Mouse (Mus musculus): ENCODE data around the gene Napa. TPM values are rescaled to one million over a fixed set of nuclear protein-coding genes. Genes with fewer than 3 reads are reported as not detected.
A peak's percentile ranks its signal among the peaks of the same experiment; 100 is the strongest.

The Napa gene
- polyA plus RNA-seq, 1 experiment from 2014 or later: 177 TPM

DNA sequence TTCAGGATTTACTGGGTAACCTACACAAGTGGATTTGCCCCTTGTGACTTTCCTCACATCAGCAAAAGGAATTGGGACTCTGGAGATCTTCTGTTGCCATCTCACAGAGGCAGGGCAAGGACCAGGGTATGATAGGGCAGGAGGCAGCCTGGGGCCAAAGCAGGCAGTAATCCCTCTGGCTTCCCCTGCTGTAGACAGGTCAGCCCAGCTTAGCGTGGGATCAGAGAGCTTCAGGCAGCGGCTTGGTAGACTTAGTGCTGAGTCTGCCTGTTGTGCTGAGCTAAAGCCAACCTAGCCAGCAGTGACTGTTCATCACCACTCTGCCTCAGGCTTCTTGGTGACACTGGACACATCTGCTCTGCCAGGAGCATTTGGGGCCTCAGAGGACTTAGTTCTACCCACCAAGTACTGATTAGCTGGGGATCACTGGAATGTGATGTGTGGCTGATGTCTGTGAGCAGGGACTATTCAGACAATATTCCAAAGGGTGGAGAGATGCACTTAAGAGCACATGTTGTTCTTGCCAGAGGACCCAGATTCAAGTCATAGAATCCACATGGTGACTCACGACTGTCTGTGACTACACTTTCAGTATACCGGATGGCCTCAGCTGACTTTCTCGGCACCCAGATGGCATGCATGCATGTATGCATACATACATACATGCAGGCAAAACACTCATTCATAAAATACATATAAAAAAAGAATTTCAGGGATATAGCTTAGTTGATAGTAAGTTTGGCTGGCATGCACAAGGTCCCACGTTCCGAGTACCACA, 6.5 kb downstream of the Napa start:
- ATAC-seq (ENCODE audit: low FRiP score) (no peak), DNase-seq (ENCODE audit: low spot score) (no peak)
- Histone ChIP-seq H3K9me3 (ENCODE audit: control insufficient read depth, low read length) (no peaks in the 10 kb centered on the region), H3K27ac (ENCODE audit: low read depth, low read length) (0 out of 2 replicates have a peak overlapping the region, but pooled peaks have one; percentile 65), H3K27me3 (ENCODE audit: control insufficient read depth, insufficient read depth, low read length) (no peaks in the 10 kb centered on the region), H3K4me3 (ENCODE audit: low read depth, low read length) (no peak overlapping the region), H3K4me1 (replicated peaks; ENCODE audit: control insufficient read depth, insufficient read depth, low read length) (no peaks in the 10 kb centered on the region; the same call in 1 of the 2 replicates), H3K9ac (ENCODE audit: low read depth, low read length) (no peak overlapping the region), H3K36me3 (ENCODE audit: control insufficient read depth, insufficient read depth, low read length) (0 out of 2 replicates have a peak, but pooled peaks cover 6% of the 10 kb centered on the region), H3K4me2 (replicated peaks; ENCODE audit: low read depth, low read length) (no peak overlapping the region)
- WGBS: 90% methylated on average over 7 of the region's 7 CpGs

DNA sequence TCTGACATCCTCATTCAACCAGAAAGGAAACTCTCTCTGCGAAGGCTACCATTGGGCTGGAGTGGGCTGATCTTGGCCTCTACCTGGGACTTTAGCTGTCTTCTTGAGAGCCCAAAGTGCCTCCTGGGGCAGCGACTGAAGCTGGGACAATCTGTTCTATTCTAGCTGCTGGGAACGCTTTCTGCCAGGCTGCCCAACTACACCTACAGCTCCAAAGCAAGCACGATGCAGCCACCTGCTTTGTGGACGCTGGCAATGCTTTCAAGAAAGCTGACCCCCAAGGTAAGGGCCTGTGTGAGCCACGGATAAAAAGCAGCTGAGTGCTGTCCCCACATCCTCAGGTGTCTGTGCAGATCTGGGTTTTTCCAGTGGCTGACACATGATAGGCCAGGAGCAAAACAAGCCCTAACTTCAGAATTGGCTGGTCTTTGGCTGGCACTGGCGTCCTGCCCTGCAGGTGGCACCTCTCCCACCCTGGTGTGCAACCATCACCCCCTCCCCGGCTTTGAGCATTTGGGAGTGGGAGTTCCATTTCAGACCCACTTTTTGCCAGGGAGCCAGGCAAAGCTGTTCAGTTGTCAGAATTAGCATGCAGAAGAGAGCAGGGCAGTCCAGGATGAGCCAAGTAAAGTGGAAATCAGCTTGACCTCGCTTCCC, 10.8 kb downstream of the Napa start:
- no peak overlapping the region for H3K4me3 ChIP-seq (ENCODE audit: low read depth, low read length)
- H3K27me3 ChIP-seq (ENCODE audit: control insufficient read depth, insufficient read depth, low read length): no peaks in the 10 kb centered on the region
- H3K9me3 ChIP-seq (ENCODE audit: control insufficient read depth, low read length): no peaks in the 10 kb centered on the region
- no peak overlapping the region for H3K27ac ChIP-seq (ENCODE audit: low read depth, low read length)
- H3K9ac ChIP-seq (ENCODE audit: low read depth, low read length): no peak overlapping the region
- DNase-seq (ENCODE audit: low spot score): no peak
- peaks cover 18% of the 10 kb centered on the region; the same call in 1 of the 2 replicates for H3K36me3 ChIP-seq (ENCODE audit: control insufficient read depth, insufficient read depth, low read length)
- ATAC-seq (ENCODE audit: low FRiP score): no peak
- H3K4me1 ChIP-seq (replicated peaks; ENCODE audit: control insufficient read depth, insufficient read depth, low read length): no peaks in the 10 kb centered on the region
- whole genome bisulfite sequencing: 93% methylated on average over 9 of the region's 9 CpGs
- H3K4me2 ChIP-seq (replicated peaks; ENCODE audit: low read depth, low read length): no peak overlapping the region

DNA sequence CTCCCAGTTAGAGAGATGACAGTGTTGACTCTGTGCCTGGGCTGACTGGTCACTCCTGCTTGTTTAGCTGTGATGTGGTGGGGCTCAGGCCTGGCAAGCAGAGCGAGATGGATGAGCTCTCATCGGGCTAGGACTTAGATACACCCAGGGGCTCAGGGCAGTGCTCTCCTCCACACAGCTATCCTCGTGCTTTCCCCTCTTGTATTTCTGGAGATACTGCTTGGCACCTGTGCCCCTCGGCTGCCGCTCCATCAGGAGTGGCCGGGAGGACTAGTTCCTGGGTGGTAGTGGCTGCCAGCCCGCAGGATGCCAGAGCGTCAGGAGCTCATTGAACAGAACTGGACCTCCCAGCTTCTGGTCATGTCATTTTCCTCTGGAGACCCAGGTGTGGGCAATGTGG, 11.9 kb downstream of the Napa start:
- Histone ChIP-seq H3K9me3 (ENCODE audit: control insufficient read depth, low read length) (no peaks in the 10 kb centered on the region), H3K4me1 (replicated peaks; ENCODE audit: control insufficient read depth, insufficient read depth, low read length) (no peaks in the 10 kb centered on the region), H3K4me2 (replicated peaks; ENCODE audit: low read depth, low read length) (no peak overlapping the region), H3K9ac (ENCODE audit: low read depth, low read length) (no peak overlapping the region), H3K4me3 (ENCODE audit: low read depth, low read length) (no peak overlapping the region), H3K36me3 (ENCODE audit: control insufficient read depth, insufficient read depth, low read length) (peaks cover 20% of the 10 kb centered on the region), H3K27me3 (ENCODE audit: control insufficient read depth, insufficient read depth, low read length) (no peaks in the 10 kb centered on the region), H3K27ac (ENCODE audit: low read depth, low read length) (no peak overlapping the region)
- no peak for ATAC-seq (ENCODE audit: low FRiP score)
- WGBS: 93% methylated on average over 8 of the region's 8 CpGs
- no peak for DNase-seq (ENCODE audit: low spot score)

- ATAC-seq (ENCODE audit: low FRiP score) (no peak), DNase-seq (ENCODE audit: low spot score) (no peak)
- 92% methylated on average over 7 of the region's 7 CpGs for WGBS
- no peak overlapping the region for H3K27ac ChIP-seq (ENCODE audit: low read depth, low read length)
- H3K4me2 ChIP-seq (replicated peaks; ENCODE audit: low read depth, low read length): no peak overlapping the region
- H3K9ac ChIP-seq (ENCODE audit: low read depth, low read length): no peak overlapping the region
- no peaks in the 10 kb centered on the region for H3K27me3 ChIP-seq (ENCODE audit: control insufficient read depth, insufficient read depth, low read length)
- H3K4me1 ChIP-seq (replicated peaks; ENCODE audit: control insufficient read depth, insufficient read depth, low read length): no peaks in the 10 kb centered on the region
- no peaks in the 10 kb centered on the region for H3K9me3 ChIP-seq (ENCODE audit: control insufficient read depth, low read length)
- H3K36me3 ChIP-seq (ENCODE audit: control insufficient read depth, insufficient read depth, low read length): peaks cover 23% of the 10 kb centered on the region
- no peak overlapping the region for H3K4me3 ChIP-seq (ENCODE audit: low read depth, low read length)
Observed at GRCm38 (mm10) chr7:16111284-16112090, 13.2 kb downstream of the Napa start.

GRCm38 (mm10) chr7:16116418-16116817, 18.2 kb downstream of the Napa start:
- no peak overlapping the region for H3K4me2 ChIP-seq (replicated peaks; ENCODE audit: low read depth, low read length)
- H3K4me3 ChIP-seq (ENCODE audit: low read depth, low read length): no peak overlapping the region
- H3K9ac ChIP-seq (ENCODE audit: low read depth, low read length): no peak overlapping the region
- H3K27ac ChIP-seq (ENCODE audit: low read depth, low read length): no peak overlapping the region
- H3K27me3 ChIP-seq (ENCODE audit: control insufficient read depth, insufficient read depth, low read length): no peaks in the 10 kb centered on the region
- WGBS: 89% methylated on average over 7 of the region's 7 CpGs
- no peaks in the 10 kb centered on the region for H3K9me3 ChIP-seq (ENCODE audit: control insufficient read depth, low read length)
- H3K36me3 ChIP-seq (ENCODE audit: control insufficient read depth, insufficient read depth, low read length): peaks cover 13% of the 10 kb centered on the region
- no peak for DNase-seq (ENCODE audit: low spot score)
- no peaks in the 10 kb centered on the region for H3K4me1 ChIP-seq (replicated peaks; ENCODE audit: control insufficient read depth, insufficient read depth, low read length)
- ATAC-seq (ENCODE audit: low FRiP score): no peak

GRCm38 (mm10) chr7:16117100-16117499, 18.8 kb downstream of the Napa start:
- Histone ChIP-seq H3K36me3 (ENCODE audit: control insufficient read depth, insufficient read depth, low read length) (peaks cover 13% of the 10 kb centered on the region), H3K27ac (ENCODE audit: low read depth, low read length) (no peak overlapping the region)
- ATAC-seq (ENCODE audit: low FRiP score): no peak

DNA sequence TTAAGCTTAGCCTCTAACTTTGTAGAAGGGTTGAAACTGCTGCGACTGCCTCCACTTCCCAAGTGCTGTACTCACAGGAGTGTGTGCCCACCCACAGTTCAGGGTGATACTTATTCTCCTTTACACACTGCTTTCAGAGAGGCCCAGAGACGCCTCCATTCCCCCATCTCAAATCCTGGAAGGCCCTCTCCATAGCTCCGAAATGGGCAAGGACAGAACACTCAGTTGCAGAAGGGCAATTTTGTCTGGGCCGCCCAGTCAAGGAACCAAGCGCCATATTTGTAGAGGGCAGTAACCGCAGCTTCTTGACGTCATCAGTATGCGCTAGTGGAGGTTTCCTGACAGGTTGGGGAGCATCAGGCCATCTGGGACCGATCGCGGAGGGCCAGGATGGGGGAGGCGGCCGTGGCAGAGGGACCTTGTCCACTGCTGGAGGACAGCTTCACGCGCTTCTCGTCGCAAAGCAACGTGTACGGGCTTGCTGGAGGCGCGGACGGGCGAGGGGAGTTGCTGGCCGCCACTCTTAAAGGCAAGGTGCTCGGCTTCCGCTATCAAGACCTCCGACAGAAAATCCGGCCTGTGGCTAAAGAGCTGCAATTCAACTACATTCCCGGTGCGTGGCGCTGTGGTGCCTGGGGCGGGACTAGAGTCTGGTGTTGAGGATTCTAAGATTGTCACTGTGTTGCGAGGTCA, 21.5 kb downstream of the Napa start, which contains the start of gene Kptn:
TSS of gene Kptn (plus strand) at position 327 of the 693 bp plus-strand sequence.
- 2% methylated on average over 33 of the region's 33 CpGs for WGBS
- Histone ChIP-seq H3K9ac (ENCODE audit: low read depth, low read length) (peak within 1 kb of the TSS; percentile 75), H3K36me3 (ENCODE audit: control insufficient read depth, insufficient read depth, low read length) (peaks cover 7% of the 10 kb centered on the region; the same call in 1 of the 2 replicates), H3K4me2 (replicated peaks; ENCODE audit: low read depth, low read length) (peak within 1 kb of the TSS; percentile 40), H3K9me3 (ENCODE audit: control insufficient read depth, low read length) (no peaks in the 10 kb centered on the region), H3K4me3 (ENCODE audit: low read depth, low read length) (peak within 1 kb of the TSS; percentile 70), H3K27me3 (ENCODE audit: control insufficient read depth, insufficient read depth, low read length) (no peaks in the 10 kb centered on the region), H3K4me1 (replicated peaks; ENCODE audit: control insufficient read depth, insufficient read depth, low read length) (no peaks in the 10 kb centered on the region), H3K27ac (ENCODE audit: low read depth, low read length) (peak within 1 kb of the TSS; percentile 86)
- ATAC-seq (ENCODE audit: low FRiP score) (peak; percentile 89), DNase-seq (ENCODE audit: low spot score) (peak; percentile 96)

More at GRCm38 (mm10) chr7:16117100-16117499, 18.8 kb downstream of the Napa start:
- Histone ChIP-seq H3K4me2 (replicated peaks; ENCODE audit: low read depth, low read length) (no peak overlapping the region), H3K4me1 (replicated peaks; ENCODE audit: control insufficient read depth, insufficient read depth, low read length) (no peaks in the 10 kb centered on the region), H3K9me3 (ENCODE audit: control insufficient read depth, low read length) (no peaks in the 10 kb centered on the region), H3K4me3 (ENCODE audit: low read depth, low read length) (no peak overlapping the region), H3K9ac (ENCODE audit: low read depth, low read length) (no peak overlapping the region), H3K27me3 (ENCODE audit: control insufficient read depth, insufficient read depth, low read length) (no peaks in the 10 kb centered on the region)
- 87% methylated on average over 3 of the region's 3 CpGs for WGBS
- no peak for DNase-seq (ENCODE audit: low spot score)

DNA sequence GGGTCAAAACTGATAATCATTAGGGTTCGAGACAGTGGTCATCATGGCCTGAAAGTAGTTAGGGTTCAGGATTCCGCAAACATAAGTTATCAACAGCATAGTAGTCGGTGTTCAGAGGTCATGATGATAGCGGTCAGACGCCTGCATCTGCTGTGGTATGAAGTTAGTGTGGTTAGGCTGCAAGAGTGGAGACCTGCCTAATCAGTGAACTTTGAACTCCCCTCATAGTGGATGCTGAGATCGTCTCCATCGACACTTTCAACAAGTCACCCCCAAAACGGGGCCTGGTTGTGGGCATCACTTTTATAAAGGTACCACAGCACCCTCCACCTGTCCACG, 22.0 kb downstream of the Napa start:
- DNase-seq (ENCODE audit: low spot score) (no peak), ATAC-seq (ENCODE audit: low FRiP score) (no peak; the same call in 1 of the 2 replicates)
- 52% methylated on average over 9 of the region's 9 CpGs for WGBS
- peak overlapping the region; percentile 40 for H3K4me2 ChIP-seq (replicated peaks; ENCODE audit: low read depth, low read length)
- no peaks in the 10 kb centered on the region for H3K4me1 ChIP-seq (replicated peaks; ENCODE audit: control insufficient read depth, insufficient read depth, low read length)
- H3K4me3 ChIP-seq (ENCODE audit: low read depth, low read length): peak overlapping the region; percentile 70
- H3K36me3 ChIP-seq (ENCODE audit: control insufficient read depth, insufficient read depth, low read length): 0 out of 2 replicates have a peak, but pooled peaks cover 6% of the 10 kb centered on the region
- H3K9me3 ChIP-seq (ENCODE audit: control insufficient read depth, low read length): no peaks in the 10 kb centered on the region
- H3K27me3 ChIP-seq (ENCODE audit: control insufficient read depth, insufficient read depth, low read length): no peaks in the 10 kb centered on the region
- H3K9ac ChIP-seq (ENCODE audit: low read depth, low read length): no peak overlapping the region; the same call in 1 of the 2 replicates
- no peak overlapping the region for H3K27ac ChIP-seq (ENCODE audit: low read depth, low read length)

Measured in hindbrain, embryonic 11.5 days (tissue).